Mouse (Mus musculus): ENCODE data around the gene Opa3.

GRCm38 (mm10) chr7:19184758-19185157 is 43.4 kb upstream of the Opa3 start:
- no peak for TF ChIP-seq EP300 (optimal IDR thresholded peaks at IDR 0.05)
- TF ChIP-seq CTCF (IDR thresholded peaks at IDR 0.05; ENCODE audit: low read depth) = no peak
